Mouse (Mus musculus): Measurements from ENCODE around the gene Nat14. TPM values are rescaled to one million over a fixed set of nuclear protein-coding genes. Genes with fewer than 3 reads are reported as not detected.

The Nat14 gene
- polyA plus RNA-seq, 1 experiment: 3.2 TPM

DNA sequence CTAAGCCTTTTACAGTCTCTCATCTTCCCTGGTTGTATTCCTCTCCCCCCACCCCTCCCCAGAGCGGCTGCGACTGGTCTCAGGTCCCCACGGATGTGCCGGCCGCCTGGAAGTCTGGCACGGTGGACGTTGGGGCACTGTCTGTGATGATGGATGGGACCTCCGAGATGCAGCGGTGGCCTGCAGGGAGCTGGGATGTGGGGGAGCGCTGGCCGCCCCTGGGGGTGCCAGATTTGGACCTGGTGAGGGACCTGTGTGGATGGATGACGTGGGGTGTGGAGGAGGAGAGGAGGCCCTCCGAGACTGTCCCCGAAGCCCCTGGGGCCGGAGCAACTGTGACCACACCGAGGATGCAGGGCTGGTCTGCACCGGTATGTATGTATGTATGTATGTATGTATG is 6.5 kb downstream of the Nat14 start:
- WGBS: 85% methylated on average over 17 of the region's 17 CpGs
- Histone ChIP-seq H3K27ac (ENCODE audit: insufficient read depth, low read length) (no peak overlapping the region), H3K4me1 (ENCODE audit: control insufficient read depth, insufficient read depth, insufficient read length) (peaks cover 7% of the 10 kb centered on the region), H3K27me3 (ENCODE audit: control insufficient read depth, insufficient read depth, low read length) (peaks cover 6% of the 10 kb centered on the region), H3K36me3 (ENCODE audit: control insufficient read depth, insufficient read depth, low read length) (no peaks in the 10 kb centered on the region), H3K4me3 (ENCODE audit: extremely low read depth, insufficient read depth, insufficient read length) (no peak overlapping the region)
- no peak for DNase-seq (ENCODE audit: low read depth in 1 of 2, low spot score in 2 of 2)
- no peak for TF ChIP-seq POLR2A (IDR thresholded peaks at IDR 0.05; ENCODE audit: low read depth, low read length)
- TF ChIP-seq CTCF (IDR thresholded peaks at IDR 0.05; ENCODE audit: extremely low read depth, insufficient read depth, insufficient read length, insufficient replicate concordance): no peak

DNA sequence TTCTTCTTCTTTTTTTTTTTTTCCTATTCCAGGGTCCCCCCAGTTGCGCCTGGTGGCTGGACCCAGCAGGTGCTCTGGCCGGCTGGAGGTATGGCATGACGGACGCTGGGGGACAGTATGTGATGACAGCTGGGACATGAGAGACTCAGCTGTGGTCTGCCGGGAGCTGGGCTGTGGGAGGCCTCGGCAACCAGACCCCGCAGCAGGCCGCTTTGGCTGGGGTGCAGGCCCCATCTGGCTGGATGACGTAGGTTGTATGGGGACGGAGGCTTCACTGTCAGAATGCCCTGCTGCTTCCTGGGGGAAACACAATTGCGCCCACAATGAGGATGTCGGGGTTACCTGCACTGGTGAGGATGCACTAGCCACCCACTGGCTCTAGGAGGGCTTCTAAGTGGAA is 11.3 kb downstream of the Nat14 start:
- 72% methylated on average over 12 of the region's 12 CpGs for WGBS
- no peak overlapping the region for H3K27ac ChIP-seq (ENCODE audit: insufficient read depth, low read length)
- no peak for DNase-seq (ENCODE audit: low read depth in 1 of 2, low spot score in 2 of 2)
- H3K36me3 ChIP-seq (ENCODE audit: control insufficient read depth, insufficient read depth, low read length): no peaks in the 10 kb centered on the region
- no peak for TF ChIP-seq POLR2A (IDR thresholded peaks at IDR 0.05; ENCODE audit: low read depth, low read length)
- no peaks in the 10 kb centered on the region for H3K27me3 ChIP-seq (ENCODE audit: control insufficient read depth, insufficient read depth, low read length)
- H3K4me3 ChIP-seq (ENCODE audit: extremely low read depth, insufficient read depth, insufficient read length): no peak overlapping the region
- H3K4me1 ChIP-seq (ENCODE audit: control insufficient read depth, insufficient read depth, insufficient read length): no peaks in the 10 kb centered on the region

DNA sequence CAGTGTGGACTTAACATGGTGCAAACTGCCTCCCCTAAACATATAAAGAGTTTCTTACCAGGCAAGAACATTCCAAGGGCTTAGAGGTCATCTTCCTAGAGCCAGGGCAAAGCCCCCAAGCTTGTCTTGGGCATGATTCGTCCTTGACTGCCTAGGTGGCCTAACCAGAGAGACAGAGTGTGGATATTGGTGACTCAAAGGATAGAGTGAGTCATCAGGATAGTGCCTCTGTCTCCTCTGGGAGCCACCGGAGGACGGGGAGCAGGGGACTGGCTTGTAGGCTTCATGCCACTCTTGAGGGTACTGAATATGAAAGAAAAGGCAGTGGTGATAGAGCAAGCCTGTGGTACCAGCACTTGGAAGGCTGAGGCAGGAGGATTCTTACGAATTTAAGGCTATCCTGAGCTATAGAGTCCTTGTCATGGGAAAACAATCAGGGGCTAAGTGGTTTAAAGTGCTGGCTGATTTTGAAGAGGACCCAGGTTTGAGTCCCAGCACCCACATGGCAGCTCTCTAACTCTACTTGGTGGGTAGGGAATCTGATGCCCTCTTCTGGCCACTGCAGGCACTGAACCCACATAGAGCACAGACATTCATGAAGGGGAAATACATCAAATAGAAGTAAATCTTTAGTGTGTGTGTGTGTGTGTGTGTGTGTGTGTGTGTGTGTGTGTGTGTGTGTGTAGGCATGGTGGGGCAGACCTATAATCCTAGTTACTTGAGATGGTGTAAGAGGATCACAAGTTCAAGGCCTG is 12.5 kb downstream of the Nat14 start:
- no peak overlapping the region for H3K4me3 ChIP-seq (ENCODE audit: extremely low read depth, insufficient read depth, insufficient read length)
- 79% methylated on average over 4 of the region's 4 CpGs for WGBS
- no peak for TF ChIP-seq POLR2A (IDR thresholded peaks at IDR 0.05; ENCODE audit: low read depth, low read length)
- TF ChIP-seq CTCF (IDR thresholded peaks at IDR 0.05; ENCODE audit: extremely low read depth, insufficient read depth, insufficient read length, insufficient replicate concordance): no peak
- no peaks in the 10 kb centered on the region for H3K27me3 ChIP-seq (ENCODE audit: control insufficient read depth, insufficient read depth, low read length)
- no peak for DNase-seq (ENCODE audit: low read depth in 1 of 2, low spot score in 2 of 2)
- H3K4me1 ChIP-seq (ENCODE audit: control insufficient read depth, insufficient read depth, insufficient read length): no peaks in the 10 kb centered on the region
- H3K36me3 ChIP-seq (ENCODE audit: control insufficient read depth, insufficient read depth, low read length): no peaks in the 10 kb centered on the region
- H3K27ac ChIP-seq (ENCODE audit: insufficient read depth, low read length): no peak overlapping the region

DNA sequence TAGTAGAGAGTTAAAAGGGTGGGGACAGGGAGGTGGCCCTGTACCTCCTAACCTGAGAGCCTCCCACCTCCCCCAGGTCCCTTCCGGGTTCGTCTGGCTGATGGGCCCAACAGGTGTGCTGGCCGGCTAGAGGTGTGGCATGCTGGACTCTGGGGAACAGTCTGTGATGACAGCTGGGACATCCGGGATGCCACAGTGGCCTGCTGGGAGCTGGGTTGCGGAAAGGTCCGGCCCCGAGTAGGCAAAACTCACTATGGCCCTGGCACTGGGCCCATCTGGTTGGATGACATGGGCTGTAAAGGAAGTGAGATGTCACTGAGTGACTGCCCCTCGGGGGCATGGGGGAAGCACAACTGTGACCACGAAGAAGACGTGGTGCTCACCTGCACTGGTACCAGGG is 15.0 kb downstream of the Nat14 start:
- DNase-seq (ENCODE audit: low read depth in 1 of 2, low spot score in 2 of 2): no peak
- Histone ChIP-seq H3K27me3 (ENCODE audit: control insufficient read depth, insufficient read depth, low read length) (no peaks in the 10 kb centered on the region), H3K4me1 (ENCODE audit: control insufficient read depth, insufficient read depth, insufficient read length) (no peaks in the 10 kb centered on the region), H3K4me3 (ENCODE audit: extremely low read depth, insufficient read depth, insufficient read length) (no peak overlapping the region), H3K27ac (ENCODE audit: insufficient read depth, low read length) (no peak overlapping the region), H3K36me3 (ENCODE audit: control insufficient read depth, insufficient read depth, low read length) (no peaks in the 10 kb centered on the region)
- TF ChIP-seq CTCF (IDR thresholded peaks at IDR 0.05; ENCODE audit: extremely low read depth, insufficient read depth, insufficient read length, insufficient replicate concordance): no peak
- no peak for TF ChIP-seq POLR2A (IDR thresholded peaks at IDR 0.05; ENCODE audit: low read depth, low read length)
- 51% methylated on average over 10 of the region's 10 CpGs for WGBS

DNA sequence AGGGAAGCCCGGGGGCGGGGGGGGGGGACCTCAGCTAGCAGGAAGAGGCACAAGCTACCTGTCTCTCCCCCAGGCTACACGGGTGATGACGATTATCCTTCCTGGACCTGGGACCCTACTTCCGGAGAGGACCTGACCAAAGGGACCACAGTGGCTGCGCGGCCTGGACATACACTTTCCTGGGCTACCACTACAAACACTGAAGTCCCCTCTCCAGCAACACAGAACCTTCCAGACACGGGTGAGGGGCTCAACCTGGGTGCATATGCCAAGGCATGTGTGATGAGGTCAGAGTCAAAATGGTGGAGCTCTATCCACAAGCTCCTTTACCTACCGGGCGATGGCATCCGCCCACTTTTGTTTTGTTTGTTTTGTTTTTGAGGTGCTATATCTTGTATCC is 15.6 kb downstream of the Nat14 start:
- no peak for DNase-seq (ENCODE audit: low read depth in 1 of 2, low spot score in 2 of 2)
- no peaks in the 10 kb centered on the region for H3K4me1 ChIP-seq (ENCODE audit: control insufficient read depth, insufficient read depth, insufficient read length)
- H3K36me3 ChIP-seq (ENCODE audit: control insufficient read depth, insufficient read depth, low read length): no peaks in the 10 kb centered on the region
- TF ChIP-seq POLR2A (IDR thresholded peaks at IDR 0.05; ENCODE audit: low read depth, low read length) (no peak), CTCF (IDR thresholded peaks at IDR 0.05; ENCODE audit: extremely low read depth, insufficient read depth, insufficient read length, insufficient replicate concordance) (no peak)
- no peaks in the 10 kb centered on the region for H3K27me3 ChIP-seq (ENCODE audit: control insufficient read depth, insufficient read depth, low read length)
- 65% methylated on average over 11 of the region's 11 CpGs for WGBS
- H3K4me3 ChIP-seq (ENCODE audit: extremely low read depth, insufficient read depth, insufficient read length): no peak overlapping the region
- H3K27ac ChIP-seq (ENCODE audit: insufficient read depth, low read length): no peak overlapping the region

DNA sequence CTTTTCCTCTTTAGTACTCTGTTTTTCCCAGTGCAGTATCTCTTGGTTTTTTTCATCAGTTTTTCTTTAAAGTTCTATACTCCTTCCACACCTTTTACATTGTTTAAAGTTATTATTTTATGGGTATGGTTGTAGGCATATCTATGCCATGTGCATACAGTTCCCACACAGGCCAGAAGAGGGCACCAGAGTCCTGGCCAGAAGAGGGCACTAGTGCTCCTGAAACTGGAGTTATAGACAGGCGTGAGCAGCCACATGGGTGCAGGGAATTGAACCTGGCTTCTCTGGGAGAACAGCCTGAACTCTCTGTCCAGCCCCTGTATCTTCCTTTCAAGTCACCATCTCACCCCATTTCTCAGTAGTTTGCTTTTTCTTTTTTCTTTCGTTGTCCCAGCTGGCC is 16.6 kb downstream of the Nat14 start:
- no peaks in the 10 kb centered on the region for H3K36me3 ChIP-seq (ENCODE audit: control insufficient read depth, insufficient read depth, low read length)
- peaks cover 1% of the 10 kb centered on the region; the same call in 1 of the 2 replicates for H3K4me1 ChIP-seq (ENCODE audit: control insufficient read depth, insufficient read depth, insufficient read length)
- peak in 1 of 2 experiments; percentile 77 for DNase-seq (ENCODE audit: low read depth in 1 of 2, low spot score in 2 of 2)
- TF ChIP-seq POLR2A (IDR thresholded peaks at IDR 0.05; ENCODE audit: low read depth, low read length): no peak
- peak; percentile 74; the same call in 1 of the 2 replicates for TF ChIP-seq CTCF (IDR thresholded peaks at IDR 0.05; ENCODE audit: extremely low read depth, insufficient read depth, insufficient read length, insufficient replicate concordance)
- H3K4me3 ChIP-seq (ENCODE audit: extremely low read depth, insufficient read depth, insufficient read length): no peak overlapping the region
- no peak overlapping the region for H3K27ac ChIP-seq (ENCODE audit: insufficient read depth, low read length)
- 32% methylated on average over 2 of the region's 2 CpGs for WGBS
- no peaks in the 10 kb centered on the region for H3K27me3 ChIP-seq (ENCODE audit: control insufficient read depth, insufficient read depth, low read length)

DNA sequence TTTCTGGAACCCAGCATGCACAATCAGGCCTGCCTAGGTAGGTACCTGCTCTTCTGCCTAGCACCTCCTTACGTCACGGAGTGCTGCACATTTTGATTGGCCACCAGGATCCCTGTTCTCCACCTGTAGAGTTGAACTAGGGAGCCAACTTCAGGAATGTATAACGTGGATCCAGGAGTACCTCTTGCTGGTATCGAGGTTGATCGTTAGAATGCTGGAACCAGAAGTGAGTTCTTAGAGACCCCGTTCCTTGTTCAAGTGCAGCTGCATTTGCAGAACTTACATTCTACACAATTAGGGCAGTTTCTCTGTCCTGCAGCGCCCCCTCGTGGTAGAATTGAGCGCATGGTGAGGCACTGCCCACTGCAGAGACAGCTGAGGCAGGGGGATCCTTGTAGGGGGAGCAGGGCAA is 18.2 kb downstream of the Nat14 start:
- TF ChIP-seq CTCF (IDR thresholded peaks at IDR 0.05; ENCODE audit: extremely low read depth, insufficient read depth, insufficient read length, insufficient replicate concordance) (peak; percentile 83; the same call in 1 of the 2 replicates), POLR2A (IDR thresholded peaks at IDR 0.05; ENCODE audit: low read depth, low read length) (no peak)
- no peak overlapping the region for H3K4me3 ChIP-seq (ENCODE audit: extremely low read depth, insufficient read depth, insufficient read length)
- WGBS: 17% methylated on average over 9 of the region's 9 CpGs

More for the DNA sequence above, 18.2 kb downstream of the Nat14 start:
- Histone ChIP-seq H3K4me1 (ENCODE audit: control insufficient read depth, insufficient read depth, insufficient read length) (peaks cover 5% of the 10 kb centered on the region; the same call in 1 of the 2 replicates), H3K36me3 (ENCODE audit: control insufficient read depth, insufficient read depth, low read length) (no peaks in the 10 kb centered on the region), H3K27ac (ENCODE audit: insufficient read depth, low read length) (no peak overlapping the region), H3K27me3 (ENCODE audit: control insufficient read depth, insufficient read depth, low read length) (no peaks in the 10 kb centered on the region)
- DNase-seq (ENCODE audit: low read depth in 1 of 2, low spot score in 2 of 2): peak; percentile 67 to 81

All from spleen, adult 2 months (tissue).